Mouse (Mus musculus) layer of hippocampus, postnatal 25 days (tissue): Measurements from ENCODE around the gene Yif1b. TPM values are rescaled to one million over a fixed set of nuclear protein-coding genes. Genes with fewer than 3 reads are reported as not detected.

ENCODE experiments used
- DNase-seq, 2 experiments: peaks; one replicate each; pipeline ENCODE4 v3.0.0; 2022; ENCODE audit warnings: mixed read lengths in 2 of 2, low spot score in 1 of 2; ENCODE audit errors: extremely low spot score in 1 of 2
- total RNA-seq, 2 experiments: library from RNA; stranded (reverse); gene quantifications; 2 replicates each; pipeline ENCODE4 v1.2.3; 2021

Gene Yif1b
- total RNA-seq, 2 experiments from 2014 or later = 43.7 to 50.2 TPM

GRCm38 (mm10) chr7:29296998-29297397 lies 58.9 kb downstream of the Yif1b start:
- DNase-seq = no peak

Other genes with a start within 250 kb of the Yif1b start
- 10 to 100 TPM; 12.0 to 15.1 TPM for gene Ryr1, start 113.2 kb upstream of the Yif1b start, total RNA-seq
- gene Rasgrp4, start 103.5 kb upstream of the Yif1b start, total RNA-seq = under 1 TPM; 0.66 to 0.80 TPM
- 10 to 100 TPM; 28.9 to 30.8 TPM for gene Fam98c, start 82.1 kb upstream of the Yif1b start, total RNA-seq
- 1 to 10 TPM in 1 of 2 experiments, under 1 TPM in 1; 0.86 to 1.2 TPM for gene Ggn, start 68.1 kb upstream of the Yif1b start, total RNA-seq
- gene Spred3, start 67.9 kb upstream of the Yif1b start, total RNA-seq = 10 to 100 TPM; 38.8 to 55.5 TPM
- gene Psmd8, start 57.6 kb upstream of the Yif1b start, total RNA-seq = 100 to 1,000 TPM; 136 to 143 TPM
- gene Catsperg1, start 24.3 kb upstream of the Yif1b start, total RNA-seq = 1 to 10 TPM; 1.2 to 1.9 TPM
- 1 to 10 TPM; 2.0 to 2.3 TPM for gene Kcnk6, start 5.8 kb upstream of the Yif1b start, total RNA-seq
- gene 2200002D01Rik, start 10.1 kb downstream of the Yif1b start, total RNA-seq = under 1 TPM in 1 of 2 experiments, not detected in 1; 0.37 TPM
- 10 to 100 TPM; 17.6 to 19.2 TPM for gene Spint2, start 43.6 kb downstream of the Yif1b start, total RNA-seq
- 10 to 100 TPM; 28.5 to 30.7 TPM for gene Ppp1r14a, start 51.0 kb downstream of the Yif1b start, total RNA-seq
- 100 to 1,000 TPM; 100 to 111 TPM for gene Dpf1, start 65.6 kb downstream of the Yif1b start, total RNA-seq